Mouse (Mus musculus) ES-Bruce4 (cell line): ENCODE measurements around the gene Cyth4.

Experiments
- CTCF ChIP-seq: IDR thresholded peaks from one replicate; pipeline ENCODE4 v1.8.1; 2011; ENCODE audit warnings: low read depth, low read length
- EP300 ChIP-seq: IDR thresholded peaks from 2 replicates; pipeline ENCODE4 v1.6.1; 2011; ENCODE audit warnings: low read depth, low read length; ENCODE audit not compliant: insufficient read depth
- POLR2A ChIP-seq: IDR thresholded peaks from one replicate; pipeline ENCODE4 v1.8.1; 2011; ENCODE audit warnings: low read length; ENCODE audit not compliant: insufficient read depth

DNA sequence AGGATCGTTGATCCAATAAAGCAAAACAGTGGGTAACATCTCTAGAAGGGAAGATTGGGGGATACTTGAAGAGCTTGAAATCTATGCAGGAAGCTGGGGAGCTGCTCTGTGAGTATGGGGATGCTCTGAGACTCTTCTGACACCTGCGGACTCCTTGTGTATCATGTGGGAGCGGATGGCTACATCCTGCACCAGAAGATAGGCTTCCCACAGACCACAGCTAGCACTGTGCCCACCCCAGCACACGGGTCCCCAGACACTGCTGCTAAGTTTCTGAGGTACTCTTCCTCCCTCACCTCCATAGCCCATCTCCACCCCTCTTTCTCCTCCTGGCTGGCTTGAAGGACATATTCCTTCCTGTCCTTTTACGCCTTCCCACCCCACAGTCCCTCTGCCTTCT is 26.7 kb upstream of the Cyth4 start:
- no peak for TF ChIP-seq POLR2A
- no peak for TF ChIP-seq EP300
- no peak for TF ChIP-seq CTCF
